Mouse (Mus musculus) liver, embryonic 15.5 days (tissue): Measurements from ENCODE around the gene Gm45234. TPM values are rescaled to one million over a fixed set of nuclear protein-coding genes. Genes with fewer than 3 reads are reported as not detected.

Source experiments
- ATAC-seq: fragments of 200-750 bp; cut with Nextera tagmentation; 2 replicates; pipeline ENCODE4 v1.8.0; 2017; ENCODE audit warnings: moderate number of reproducible peaks, mild to moderate bottlenecking, moderate library complexity; ENCODE audit not compliant: insufficient read depth
- H3K27ac ChIP-seq: fragments of 300-500 bp; sonication (generic); replicated peaks from 2 replicates; pipeline ENCODE4 v1.5.1; 2015; ENCODE audit warnings: mild to moderate bottlenecking, inconsistent platforms
- H3K27me3 ChIP-seq: fragments of 300-500 bp; sonication (generic); 2 replicates; pipeline ENCODE4 v1.6.1; 2015; ENCODE audit warnings: mild to moderate bottlenecking, inconsistent platforms
- H3K36me3 ChIP-seq: fragments of 300-500 bp; sonication (generic); replicated peaks from 2 replicates; pipeline ENCODE4 v1.6.1; 2015; ENCODE audit warnings: moderate library complexity, mild to moderate bottlenecking, inconsistent platforms
- H3K4me1 ChIP-seq: fragments of 300-500 bp; sonication (generic); replicated peaks from 2 replicates; pipeline ENCODE4 v1.6.1; 2015; ENCODE audit warnings: inconsistent platforms
- H3K4me2 ChIP-seq: fragments of 300-500 bp; sonication (generic); 2 replicates; pipeline ENCODE4 v1.6.1; 2015; ENCODE audit warnings: moderate library complexity, mild to moderate bottlenecking, inconsistent platforms
- H3K4me3 ChIP-seq: fragments of 300-500 bp; sonication (generic); replicated peaks from 2 replicates; pipeline ENCODE4 v1.5.1; 2015; ENCODE audit warnings: mild to moderate bottlenecking, inconsistent platforms
- H3K9ac ChIP-seq: fragments of 300-500 bp; sonication (generic); 2 replicates; pipeline ENCODE4 v1.6.1; 2015; ENCODE audit warnings: moderate library complexity, mild to moderate bottlenecking, inconsistent platforms
- H3K9me3 ChIP-seq: fragments of 300-500 bp; sonication (generic); replicated peaks from 2 replicates; pipeline ENCODE4 v1.6.1; 2016; ENCODE audit warnings: inconsistent platforms
- WGBS: fragments of 180-500 bp; shearing (Covaris S2); methylation state at CpG from one replicate; pipeline ENCODE4 v1.1.7; 2015; ENCODE audit warnings: mixed read lengths; ENCODE audit not compliant: insufficient replicate concordance; 5-methylcytosine and 5-hydroxymethylcytosine counted together
- polyA plus RNA-seq: library from polyadenylated mRNA; unstranded; fragments of >200 nt; fragmentation: Nextera tagmentation; extraction: Ambion mirVana; gene quantifications from 2 replicates; pipeline ENCODE4 v1.2.1, GENCODE M21; 2015

The Gm45234 gene
- polyA plus RNA-seq, 1 experiment from 2014 or later, result not detected

DNA sequence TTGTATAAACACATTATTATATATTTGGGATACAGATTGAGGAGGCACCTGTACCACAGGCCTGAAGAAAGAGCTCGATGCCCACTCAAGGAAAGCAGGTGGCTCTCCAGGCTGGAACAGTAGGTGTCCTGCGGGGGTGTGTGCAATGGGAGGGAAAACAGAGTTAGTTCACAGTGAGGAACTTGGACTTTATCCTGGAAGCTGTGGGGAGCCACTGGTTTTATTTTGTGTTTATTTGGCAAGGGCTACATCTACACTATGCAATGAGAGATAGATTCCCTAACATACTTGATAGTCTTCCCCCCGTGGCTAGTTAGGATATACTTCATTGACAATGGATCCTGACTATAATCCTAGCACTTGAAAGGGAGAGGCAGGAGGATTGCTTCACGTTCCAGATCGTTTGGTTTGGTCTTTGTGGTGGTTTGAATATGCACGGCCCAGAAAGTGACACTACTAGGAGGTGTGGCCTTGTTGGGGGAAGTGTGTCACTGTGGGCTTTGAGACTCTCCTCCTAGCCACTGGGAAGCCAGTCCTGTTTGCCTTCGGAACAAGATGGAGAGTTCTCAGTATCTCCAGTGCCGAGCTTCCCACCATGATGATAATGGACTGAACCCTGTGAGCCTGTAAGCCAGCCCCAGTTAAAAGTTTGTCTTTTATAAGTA, 31.1 kb upstream of the Gm45234 start:
- 0 out of 2 replicates have a peak overlapping the region, but pooled peaks have one; percentile 19 for H3K4me2 ChIP-seq
- H3K4me1 ChIP-seq, result peaks cover 6% of the 10 kb centered on the region; the same call in 1 of the 2 replicates
- no peaks in the 10 kb centered on the region for H3K27me3 ChIP-seq
- H3K4me3 ChIP-seq, result no peak overlapping the region
- no peaks in the 10 kb centered on the region for H3K9me3 ChIP-seq
- no peak overlapping the region for H3K9ac ChIP-seq
- peak; percentile 63 for ATAC-seq
- H3K36me3 ChIP-seq, result no peaks in the 10 kb centered on the region
- 39% methylated on average over 8 of the region's 8 CpGs for WGBS
- H3K27ac ChIP-seq, result peak overlapping the region; percentile 35; the same call in 1 of the 2 replicates

GRCm38 (mm10) chr6:124782436-124782835, 26.6 kb upstream of the Gm45234 start:
- H3K27ac ChIP-seq, result no peak overlapping the region
- no peak overlapping the region for H3K9ac ChIP-seq
- 18% methylated on average over 6 of the region's 6 CpGs for WGBS
- no peak for ATAC-seq
- H3K4me3 ChIP-seq, result peak overlapping the region; percentile 30
- no peaks in the 10 kb centered on the region for H3K36me3 ChIP-seq
- H3K27me3 ChIP-seq, result peaks cover 44% of the 10 kb centered on the region
- H3K4me1 ChIP-seq, result peaks cover 9% of the 10 kb centered on the region; the same call in 1 of the 2 replicates
- H3K9me3 ChIP-seq, result no peaks in the 10 kb centered on the region
- H3K4me2 ChIP-seq, result peak overlapping the region; percentile 48

- Histone ChIP-seq H3K4me2 (no peak overlapping the region), H3K4me1 (peaks cover 9% of the 10 kb centered on the region; the same call in 1 of the 2 replicates), H3K27me3 (peaks cover 52% of the 10 kb centered on the region), H3K4me3 (no peak overlapping the region), H3K9ac (no peak overlapping the region), H3K9me3 (no peaks in the 10 kb centered on the region), H3K27ac (no peak overlapping the region), H3K36me3 (no peaks in the 10 kb centered on the region)
- WGBS, result 79% methylated on average over 7 of the region's 7 CpGs
- no peak for ATAC-seq
Observed at GRCm38 (mm10) chr6:124780917-124781316, 25.1 kb upstream of the Gm45234 start.

DNA sequence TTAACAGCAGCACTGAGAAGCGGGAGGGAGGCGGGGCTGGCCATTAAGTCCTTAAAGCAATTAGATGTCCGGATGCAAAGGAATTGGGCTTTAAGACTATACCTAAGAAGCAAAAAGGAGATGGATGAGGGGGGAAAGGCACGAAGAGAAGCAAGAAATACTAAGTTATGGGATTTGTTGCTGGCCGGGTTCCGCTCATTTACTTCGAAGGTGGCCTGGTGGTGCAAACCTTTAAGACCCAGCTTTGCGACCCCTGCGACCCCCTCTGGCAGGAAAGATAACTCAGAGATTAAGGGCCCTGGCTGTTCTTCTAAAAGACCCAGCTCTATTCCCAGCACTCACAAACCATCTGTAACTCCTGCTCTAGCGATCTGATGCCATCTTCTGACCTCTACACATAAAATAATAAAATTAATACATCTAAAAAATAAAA, 24.2 kb upstream of the Gm45234 start:
- Histone ChIP-seq H3K9me3 (no peaks in the 10 kb centered on the region), H3K9ac (no peak overlapping the region), H3K27me3 (peaks cover 52% of the 10 kb centered on the region), H3K27ac (no peak overlapping the region), H3K4me3 (peak overlapping the region; percentile 24), H3K4me1 (peaks cover 9% of the 10 kb centered on the region; the same call in 1 of the 2 replicates), H3K36me3 (no peaks in the 10 kb centered on the region), H3K4me2 (peak overlapping the region; percentile 54)
- ATAC-seq, result no peak
- WGBS, result 13% methylated on average over 10 of the region's 10 CpGs

DNA sequence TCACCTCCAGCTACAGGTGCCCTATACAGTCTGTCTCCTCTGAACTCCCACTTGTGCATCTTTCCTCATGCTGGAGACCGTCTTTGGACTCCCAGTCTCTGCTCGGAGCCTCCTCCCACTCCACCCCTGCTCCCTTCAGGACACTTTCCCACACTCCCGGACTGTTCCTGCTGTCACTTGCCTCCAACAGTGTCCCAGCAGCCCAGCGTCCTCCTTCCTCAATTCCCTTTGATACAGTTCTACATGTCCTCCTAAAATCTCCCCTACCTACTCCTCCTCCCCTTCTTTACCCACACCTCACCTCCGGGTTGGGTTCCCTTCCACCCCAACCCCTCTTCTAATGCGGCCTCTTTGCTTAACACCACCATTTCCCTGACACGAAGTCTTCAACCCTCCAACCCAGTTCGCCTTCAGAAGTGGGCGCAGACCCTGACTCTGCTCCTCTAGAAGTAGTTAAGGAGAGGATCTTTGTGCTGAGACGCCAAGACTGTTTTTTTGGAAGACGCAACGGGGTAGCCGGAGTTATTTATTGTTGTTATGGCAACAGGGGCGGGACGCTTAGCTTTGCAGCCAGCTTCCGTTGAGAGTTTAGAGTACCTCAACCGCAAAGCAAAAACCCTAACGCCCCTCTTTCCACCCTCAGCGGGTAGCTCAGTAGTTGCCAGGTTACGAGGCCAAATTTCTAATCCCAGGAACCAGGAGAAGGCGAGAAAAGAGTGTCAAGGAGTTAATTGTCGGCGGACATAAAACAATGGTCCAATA, 23.6 kb upstream of the Gm45234 start, which contains the start of gene Lrrc23:
Gene Lrrc23 (minus strand): TSS at position 506 of the 762 bp plus-strand sequence.
- peaks cover 56% of the 10 kb centered on the region for H3K27me3 ChIP-seq
- 3% methylated on average over 23 of the region's 23 CpGs for WGBS
- no peaks in the 10 kb centered on the region for H3K36me3 ChIP-seq
- H3K9me3 ChIP-seq, result no peaks in the 10 kb centered on the region
- peaks cover 9% of the 10 kb centered on the region; the same call in 1 of the 2 replicates for H3K4me1 ChIP-seq
- H3K4me2 ChIP-seq, result peak within 1 kb of the TSS; percentile 54
- no peak within 1 kb of the TSS for H3K27ac ChIP-seq
- no peak within 1 kb of the TSS for H3K9ac ChIP-seq
- ATAC-seq, result no peak
- peak within 1 kb of the TSS; percentile 24 for H3K4me3 ChIP-seq

GRCm38 (mm10) chr6:124770511-124770910, 14.7 kb upstream of the Gm45234 start:
- 64% methylated on average over 15 of the region's 15 CpGs for WGBS
- ATAC-seq, result no peak
- Histone ChIP-seq H3K4me2 (no peak overlapping the region), H3K9me3 (no peaks in the 10 kb centered on the region), H3K4me3 (no peak overlapping the region), H3K27me3 (peaks cover 78% of the 10 kb centered on the region), H3K36me3 (no peaks in the 10 kb centered on the region), H3K4me1 (peaks cover 24% of the 10 kb centered on the region), H3K27ac (no peak overlapping the region), H3K9ac (no peak overlapping the region)

DNA sequence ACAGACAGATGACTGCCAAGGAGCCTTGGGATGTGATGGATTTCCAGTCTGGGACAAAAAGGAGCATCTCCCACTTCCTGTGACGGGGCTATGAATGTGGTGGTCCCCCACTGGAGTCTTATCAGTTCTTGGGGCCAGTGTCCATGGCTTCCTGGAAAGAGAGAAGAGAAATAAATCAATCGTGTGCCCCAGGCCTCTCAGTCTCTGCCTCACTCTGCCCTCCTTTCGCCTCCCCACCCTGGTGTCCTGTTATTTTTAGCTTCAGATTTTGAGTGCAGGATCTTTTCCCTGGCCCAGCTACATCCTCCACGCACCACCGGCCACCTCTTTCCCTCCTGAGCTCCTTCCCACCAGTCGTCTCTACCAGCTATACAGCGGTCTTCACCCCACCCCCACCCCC, 14.2 kb upstream of the Gm45234 start:
- no peak overlapping the region for H3K4me3 ChIP-seq
- no peak overlapping the region for H3K27ac ChIP-seq
- H3K27me3 ChIP-seq, result peaks cover 81% of the 10 kb centered on the region
- no peaks in the 10 kb centered on the region for H3K9me3 ChIP-seq
- no peak overlapping the region for H3K9ac ChIP-seq
- ATAC-seq, result no peak
- WGBS, result 21% methylated on average over 7 of the region's 7 CpGs
- no peak overlapping the region for H3K4me2 ChIP-seq
- no peaks in the 10 kb centered on the region for H3K36me3 ChIP-seq
- peaks cover 24% of the 10 kb centered on the region for H3K4me1 ChIP-seq

DNA sequence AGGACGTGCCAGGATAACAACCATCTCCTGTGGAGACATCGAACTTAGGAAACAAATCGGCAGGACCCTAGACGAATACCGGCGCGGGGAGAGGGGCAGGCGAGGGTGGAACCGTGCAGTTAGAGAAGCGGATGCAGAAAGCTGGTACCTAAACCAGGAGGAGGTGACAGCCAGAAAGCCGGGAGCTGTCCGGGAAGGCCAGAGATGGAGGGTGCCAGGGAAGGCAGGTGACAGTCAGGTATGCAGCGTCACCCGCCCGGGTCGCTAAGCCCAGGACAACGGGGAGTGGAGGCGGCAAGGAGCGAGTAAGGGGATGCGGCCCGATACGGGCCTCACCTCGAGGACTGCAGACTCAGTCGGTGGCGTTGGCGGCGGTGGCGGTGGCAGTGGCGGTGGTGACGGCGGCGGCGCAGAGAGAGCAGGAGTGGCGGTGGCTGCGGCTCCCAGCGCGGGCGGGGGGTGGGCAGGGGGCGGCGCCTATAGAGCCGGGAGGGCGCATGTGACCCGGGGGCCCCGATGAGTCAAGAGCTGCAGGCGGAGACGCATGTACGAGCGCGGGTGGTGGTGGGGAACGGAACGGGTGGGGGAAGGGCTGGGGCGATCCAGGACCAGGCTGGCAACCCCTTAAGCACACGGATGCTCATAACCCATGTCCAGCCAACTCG, 13.4 kb upstream of the Gm45234 start, which contains the start of gene Eno2:
Gene Eno2 (minus strand): TSS at position 573 of the 665 bp plus-strand sequence.
- Histone ChIP-seq H3K4me2 (peak within 1 kb of the TSS; percentile 68), H3K4me3 (peak within 1 kb of the TSS; percentile 45), H3K4me1 (peaks cover 24% of the 10 kb centered on the region), H3K9ac (no peak within 1 kb of the TSS), H3K27ac (no peak within 1 kb of the TSS), H3K9me3 (no peaks in the 10 kb centered on the region), H3K36me3 (no peaks in the 10 kb centered on the region), H3K27me3 (peaks cover 75% of the 10 kb centered on the region)
- WGBS, result 1% methylated on average over 54 of the region's 54 CpGs
- ATAC-seq, result no peak

DNA sequence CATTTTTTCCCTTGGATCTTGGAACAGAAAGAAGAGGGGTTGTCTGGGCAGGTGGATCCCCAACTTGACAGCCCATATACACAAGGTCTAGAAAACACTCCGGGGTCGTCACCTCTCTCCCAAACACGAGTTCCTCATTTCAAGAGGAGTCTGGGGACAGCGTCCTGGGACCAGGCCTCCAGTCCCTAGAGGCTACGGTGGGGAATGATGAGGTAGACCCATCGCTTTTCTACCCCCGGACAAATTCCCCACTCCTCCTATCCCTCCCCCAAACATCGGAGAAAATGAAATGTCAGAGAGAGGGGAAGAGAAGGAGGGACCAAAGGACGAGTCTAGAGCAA, 12.9 kb upstream of the Gm45234 start:
- H3K9me3 ChIP-seq, result no peaks in the 10 kb centered on the region
- H3K36me3 ChIP-seq, result no peaks in the 10 kb centered on the region
- 3% methylated on average over 9 of the region's 9 CpGs for WGBS
- peaks cover 24% of the 10 kb centered on the region for H3K4me1 ChIP-seq
- peak overlapping the region; percentile 68 for H3K4me2 ChIP-seq
- peaks cover 73% of the 10 kb centered on the region for H3K27me3 ChIP-seq
- H3K4me3 ChIP-seq, result peak overlapping the region; percentile 45; the same call in 1 of the 2 replicates
- ATAC-seq, result no peak
- no peak overlapping the region for H3K27ac ChIP-seq
- H3K9ac ChIP-seq, result no peak overlapping the region

DNA sequence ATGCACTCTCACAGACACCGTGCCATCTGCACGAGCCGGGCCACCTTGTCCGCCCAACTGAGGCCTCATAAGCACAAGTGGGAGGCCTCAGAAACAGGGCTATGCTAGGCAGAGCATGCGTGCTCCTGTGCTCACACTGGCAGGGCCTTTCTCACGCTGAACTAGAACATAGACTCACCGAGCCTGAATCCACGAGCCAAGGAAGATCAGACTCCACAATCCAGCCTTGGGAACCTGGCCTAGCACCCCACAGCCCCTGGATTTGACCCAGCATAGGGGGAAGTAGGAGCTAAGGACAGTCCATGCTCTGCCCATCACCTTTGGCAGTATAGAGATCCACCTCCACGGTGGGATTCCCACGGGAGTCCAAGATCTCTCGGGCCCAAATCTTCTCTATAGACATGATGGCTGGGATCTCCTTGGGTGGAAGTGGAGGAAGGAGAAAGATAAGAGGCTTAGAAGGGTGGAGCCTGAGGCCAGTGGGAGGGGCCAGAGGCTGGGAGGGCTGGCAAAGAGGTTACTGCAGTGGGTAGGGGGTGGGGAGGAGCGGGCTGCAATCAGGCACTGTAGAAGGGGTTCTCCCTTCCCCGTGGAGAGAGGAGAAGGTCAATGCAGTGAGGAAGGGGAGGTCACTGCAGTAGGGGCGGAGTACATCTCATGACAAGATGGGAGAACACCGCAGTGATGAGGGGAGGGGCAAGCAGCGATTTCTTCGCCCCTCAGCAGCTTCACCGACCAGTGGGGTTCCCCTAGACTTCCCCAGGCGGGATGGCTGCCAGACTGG, 12.3 kb upstream of the Gm45234 start:
- peaks cover 24% of the 10 kb centered on the region for H3K4me1 ChIP-seq
- H3K4me3 ChIP-seq, result 0 out of 2 replicates have a peak overlapping the region, but pooled peaks have one; percentile 45
- no peak overlapping the region for H3K9ac ChIP-seq
- 23% methylated on average over 19 of the region's 19 CpGs for WGBS
- no peaks in the 10 kb centered on the region for H3K36me3 ChIP-seq
- no peak for ATAC-seq
- no peak overlapping the region for H3K27ac ChIP-seq
- H3K4me2 ChIP-seq, result peak overlapping the region; percentile 68
- H3K9me3 ChIP-seq, result no peaks in the 10 kb centered on the region
- H3K27me3 ChIP-seq, result peaks cover 77% of the 10 kb centered on the region
